Mouse (Mus musculus) cerebellum, adult 2 months (tissue): Measurements from ENCODE around the gene Cyp2w1.

Source experiments
- CTCF ChIP-seq: fragments of 200-500 bp; IDR thresholded peaks from 2 replicates; pipeline ENCODE4 v1.5.1; 2011; ENCODE audit warnings: low read depth, mild to moderate bottlenecking, control low read depth, low read length, moderate library complexity, borderline replicate concordance; ENCODE audit not compliant: insufficient read depth
- POLR2A ChIP-seq: fragments of 200-500 bp; IDR thresholded peaks from 2 replicates; pipeline ENCODE4 v1.6.1; 2011; ENCODE audit warnings: low read length, control low read depth, borderline replicate concordance; ENCODE audit not compliant: insufficient read depth

DNA sequence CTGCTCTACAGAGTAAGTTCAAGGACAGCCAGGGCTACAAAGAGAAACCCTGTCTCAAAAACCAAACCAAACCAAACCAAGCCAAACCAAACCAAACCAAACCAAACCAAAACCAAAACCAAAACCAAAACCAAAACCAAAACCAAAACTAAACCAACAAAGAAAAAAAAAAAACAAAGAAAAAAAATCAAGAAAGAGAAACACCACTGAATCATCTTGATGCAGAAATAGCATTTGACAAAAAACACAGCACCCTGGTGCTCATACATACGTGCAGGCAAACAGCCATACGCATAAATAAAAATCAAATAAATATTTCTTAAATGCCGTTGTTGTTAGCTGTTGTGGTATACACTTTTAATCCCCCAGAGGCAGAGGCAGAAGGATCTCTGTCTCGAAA, 41.9 kb upstream of the Cyp2w1 start:
- TF ChIP-seq CTCF: no peak
- TF ChIP-seq POLR2A: no peak
